Mouse (Mus musculus): ENCODE measurements around the gene Dnajc12. TPM values are rescaled to one million over a fixed set of nuclear protein-coding genes. Genes with fewer than 3 reads are reported as not detected.

Gene Dnajc12
- polyA plus RNA-seq, 1 experiment, result 2.4 TPM

DNA sequence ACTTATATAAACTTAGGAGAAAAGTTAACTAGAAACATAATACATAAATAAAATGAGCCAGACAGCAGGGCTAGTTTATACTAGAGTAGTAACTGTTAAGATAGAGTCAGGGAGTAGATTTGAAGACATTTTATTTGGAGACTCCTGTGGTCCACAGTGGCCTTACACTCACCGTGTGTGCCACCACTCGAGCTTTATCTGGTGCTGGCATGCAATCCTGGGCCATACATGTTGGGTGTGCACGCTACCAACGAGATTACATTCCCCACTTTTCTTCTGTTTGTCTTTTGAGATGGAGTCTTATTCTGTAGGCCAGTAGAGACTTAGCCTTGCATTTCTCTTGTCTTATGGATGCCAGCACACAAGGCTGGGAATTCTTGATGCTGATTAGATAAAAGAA is 71.7 kb downstream of the Dnajc12 start:
- no peaks in the 10 kb centered on the region for H3K79me2 ChIP-seq (ENCODE audit: control insufficient read depth, insufficient read depth)
- H3K27me3 ChIP-seq (ENCODE audit: control insufficient read depth, insufficient read depth, insufficient read length), result no peaks in the 10 kb centered on the region
- H3K4me3 ChIP-seq, result no peak overlapping the region
- no peak overlapping the region for H3K4me2 ChIP-seq (ENCODE audit: low read depth)
- H3K36me3 ChIP-seq (ENCODE audit: control insufficient read depth, insufficient read depth), result no peaks in the 10 kb centered on the region
- TF ChIP-seq MAX (IDR thresholded peaks at IDR 0.05; ENCODE audit: low read depth) (no peak), USF1 (IDR thresholded peaks at IDR 0.05; ENCODE audit: low read depth) (no peak), TCF3 (IDR thresholded peaks at IDR 0.05; ENCODE audit: insufficient read length, low read depth) (no peak), POLR2AphosphoS2 (IDR thresholded peaks at IDR 0.05; ENCODE audit: insufficient read length, low read depth) (no peak), CEBPB (IDR thresholded peaks at IDR 0.05; ENCODE audit: insufficient read depth, poor library complexity, severe bottlenecking) (no peak), POLR2A (IDR thresholded peaks at IDR 0.05; ENCODE audit: insufficient read length, low read depth) (no peak), MYOD1 (IDR thresholded peaks at IDR 0.05; ENCODE audit: control insufficient read depth in 1 of 3, insufficient read length in 2 of 3, low read depth in 2 of 3) (no peak), MYOG (IDR thresholded peaks at IDR 0.05; ENCODE audit: control insufficient read depth in 1 of 3, insufficient read depth in 1 of 3, insufficient read length in 2 of 3, low read depth in 2 of 3) (no peak), TCF12 (IDR thresholded peaks at IDR 0.05; ENCODE audit: insufficient read depth, poor library complexity, severe bottlenecking) (no peak), REST (IDR thresholded peaks at IDR 0.05; ENCODE audit: insufficient read depth, insufficient read length) (no peak), E2F4 (IDR thresholded peaks at IDR 0.05; ENCODE audit: insufficient read depth) (no peak), SRF (IDR thresholded peaks at IDR 0.05; ENCODE audit: control insufficient read depth, insufficient read length, low read depth) (no peak)
- H3ac ChIP-seq (ENCODE audit: control insufficient read depth, insufficient read length), result no peak overlapping the region

DNA sequence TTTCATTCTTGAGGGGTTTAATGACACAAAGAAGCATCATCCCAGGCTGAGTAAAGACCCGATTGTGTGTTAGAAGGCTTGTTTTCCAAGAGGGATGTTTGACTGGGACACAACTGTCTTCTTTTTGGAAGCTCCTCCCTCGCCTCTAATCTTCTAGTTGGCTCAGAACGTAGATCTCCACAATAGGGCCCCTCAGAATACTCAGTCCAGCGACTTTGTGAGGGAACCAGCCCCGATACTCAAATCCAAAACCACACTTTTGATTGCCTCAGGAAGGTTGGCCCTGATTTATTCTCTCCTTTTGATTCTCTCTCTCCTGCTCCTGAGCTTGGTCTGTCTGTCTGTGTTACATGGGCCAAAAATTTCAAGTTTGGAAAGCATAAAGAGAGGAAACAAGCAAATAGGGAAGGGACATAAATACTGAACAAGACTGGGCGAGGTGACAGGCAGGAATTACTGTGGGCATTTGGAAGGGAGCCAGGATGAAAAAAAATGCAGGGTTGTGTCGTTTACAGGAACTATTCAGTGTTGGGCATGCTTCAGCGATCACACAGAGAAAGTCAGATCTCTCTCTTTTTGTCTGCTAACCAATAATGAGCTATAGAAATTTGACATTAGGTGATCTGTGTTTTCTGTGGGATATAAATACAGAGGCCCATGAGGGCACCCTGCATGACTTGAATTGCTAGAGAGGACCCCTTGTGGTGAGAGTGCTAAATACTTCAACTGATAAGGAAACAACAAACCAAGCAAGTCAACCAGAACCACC is 73.1 kb downstream of the Dnajc12 start:
- Histone ChIP-seq H3K36me3 (ENCODE audit: control insufficient read depth, insufficient read depth) (no peaks in the 10 kb centered on the region), H3ac (ENCODE audit: control insufficient read depth, insufficient read length) (no peak overlapping the region), H3K4me2 (ENCODE audit: low read depth) (no peak overlapping the region), H3K4me3 (no peak overlapping the region), H3K79me2 (ENCODE audit: control insufficient read depth, insufficient read depth) (no peaks in the 10 kb centered on the region), H3K27me3 (ENCODE audit: control insufficient read depth, insufficient read depth, insufficient read length) (no peaks in the 10 kb centered on the region)
- no peak for TF ChIP-seq SRF (IDR thresholded peaks at IDR 0.05; ENCODE audit: control insufficient read depth, insufficient read length, low read depth)
- no peak for TF ChIP-seq POLR2AphosphoS2 (IDR thresholded peaks at IDR 0.05; ENCODE audit: insufficient read length, low read depth)
- TF ChIP-seq REST (IDR thresholded peaks at IDR 0.05; ENCODE audit: insufficient read depth, insufficient read length), result no peak
- TF ChIP-seq POLR2A (IDR thresholded peaks at IDR 0.05; ENCODE audit: insufficient read length, low read depth), result no peak

DNA sequence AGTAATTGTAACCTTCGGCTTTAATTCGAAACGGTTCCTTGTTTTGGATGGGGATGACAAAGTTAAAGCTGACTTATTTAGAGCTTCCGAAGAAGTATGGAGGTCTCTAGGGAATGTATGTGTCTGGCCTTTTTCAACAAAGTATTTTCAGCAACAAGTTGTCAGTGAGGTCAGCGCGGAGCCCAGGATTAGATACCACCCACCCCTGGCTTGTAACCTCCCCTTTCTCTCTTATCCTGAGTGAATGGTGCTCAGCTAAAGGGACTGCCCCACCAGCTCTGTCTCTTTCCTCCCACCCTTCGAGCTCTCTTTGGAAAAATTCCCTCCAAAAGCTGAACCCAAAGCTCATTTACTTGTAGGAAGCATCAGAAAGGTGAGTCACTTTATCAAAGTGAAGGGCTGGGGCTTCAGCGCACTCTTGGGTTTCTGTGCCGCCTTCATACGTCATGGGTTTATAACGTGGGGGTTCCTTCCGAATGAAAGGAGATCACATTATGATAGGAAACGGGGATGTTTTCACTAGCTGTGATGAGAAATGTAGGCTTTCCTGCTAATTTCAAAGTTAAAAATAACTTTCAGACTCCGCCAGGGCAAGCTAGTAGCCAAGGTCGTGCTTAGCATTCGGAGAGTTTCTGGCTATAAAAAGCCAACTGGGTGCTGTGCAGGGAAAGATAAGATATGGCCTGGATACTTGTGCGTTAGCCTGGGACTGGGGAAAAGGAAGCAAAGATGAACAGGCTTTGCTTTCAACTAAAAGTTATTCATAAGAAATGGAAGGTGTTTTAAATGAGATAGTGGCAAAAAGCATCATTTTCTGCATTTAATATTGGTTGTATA is 75.3 kb downstream of the Dnajc12 start:
- peaks cover 4% of the 10 kb centered on the region for H3K27me3 ChIP-seq (ENCODE audit: control insufficient read depth, insufficient read depth, insufficient read length)
- H3ac ChIP-seq (ENCODE audit: control insufficient read depth, insufficient read length), result no peak overlapping the region
- no peak overlapping the region for H3K4me3 ChIP-seq
- no peaks in the 10 kb centered on the region for H3K36me3 ChIP-seq (ENCODE audit: control insufficient read depth, insufficient read depth)
- H3K79me2 ChIP-seq (ENCODE audit: control insufficient read depth, insufficient read depth), result no peaks in the 10 kb centered on the region
- peak overlapping the region; percentile 24 for H3K4me2 ChIP-seq (ENCODE audit: low read depth)
- TF ChIP-seq REST (IDR thresholded peaks at IDR 0.05; ENCODE audit: insufficient read depth, insufficient read length) (no peak), TCF12 (IDR thresholded peaks at IDR 0.05; ENCODE audit: insufficient read depth, poor library complexity, severe bottlenecking) (no peak), TCF3 (IDR thresholded peaks at IDR 0.05; ENCODE audit: insufficient read length, low read depth) (no peak), USF1 (IDR thresholded peaks at IDR 0.05; ENCODE audit: low read depth) (no peak), E2F4 (IDR thresholded peaks at IDR 0.05; ENCODE audit: insufficient read depth) (no peak), MYOG (IDR thresholded peaks at IDR 0.05; ENCODE audit: control insufficient read depth in 1 of 3, insufficient read depth in 1 of 3, insufficient read length in 2 of 3, low read depth in 2 of 3) (no peak), MYOD1 (IDR thresholded peaks at IDR 0.05; ENCODE audit: control insufficient read depth in 1 of 3, insufficient read length in 2 of 3, low read depth in 2 of 3) (no peak), SRF (IDR thresholded peaks at IDR 0.05; ENCODE audit: control insufficient read depth, insufficient read length, low read depth) (no peak), POLR2A (IDR thresholded peaks at IDR 0.05; ENCODE audit: insufficient read length, low read depth) (no peak), POLR2AphosphoS2 (IDR thresholded peaks at IDR 0.05; ENCODE audit: insufficient read length, low read depth) (no peak)

Other genes starting within 250 kb of the Dnajc12 start
- gene Mypn, start 178.5 kb upstream of the Dnajc12 start, polyA plus RNA-seq (2012; fragmentation: generic; extraction: Trizol), result 7.9 TPM
- gene Herc4, start 138.6 kb upstream of the Dnajc12 start, polyA plus RNA-seq (2012; fragmentation: generic; extraction: Trizol), result 13.6 TPM
- gene Sirt1, start 739 bp upstream of the Dnajc12 start, polyA plus RNA-seq (2012; fragmentation: generic; extraction: Trizol), result 2.4 TPM
- not detected for gene Gm7075, start 39.3 kb downstream of the Dnajc12 start, polyA plus RNA-seq (2012; fragmentation: generic; extraction: Trizol)
- gene Ctnna3, start 47.7 kb downstream of the Dnajc12 start, polyA plus RNA-seq (2012; fragmentation: generic; extraction: Trizol), result 0.17 TPM